Mouse (Mus musculus) midbrain, embryonic 11.5 days (tissue): ENCODE results near the gene Gm20604. TPM values are rescaled to one million over a fixed set of nuclear protein-coding genes. Genes with fewer than 3 reads are reported as not detected.

Experiments used
- ATAC-seq: fragments of 200-750 bp; cut with Nextera tagmentation; 2 replicates; pipeline ENCODE4 v1.8.0; 2017; ENCODE audit warnings: moderate TSS enrichment, moderate library complexity; ENCODE audit not compliant: low FRiP score
- DNase-seq: peaks from one replicate; pipeline ENCODE4 v3.0.0; 2015; ENCODE audit warnings: low spot score; ENCODE audit errors: missing footprints
- H3K27ac ChIP-seq: fragments of 300-500 bp; sonication (generic); 2 replicates; pipeline ENCODE4 v1.5.1; 2014; ENCODE audit warnings: low read depth, low read length
- H3K27me3 ChIP-seq: fragments of 300-500 bp; sonication (generic); 2 replicates; pipeline ENCODE4 v1.6.1; 2014; ENCODE audit warnings: mild to moderate bottlenecking, low read length, moderate library complexity, mixed read lengths; ENCODE audit not compliant: control insufficient read depth, insufficient read depth
- H3K36me3 ChIP-seq: fragments of 300-500 bp; sonication (generic); 2 replicates; pipeline ENCODE4 v1.6.1; 2014; ENCODE audit warnings: mild to moderate bottlenecking, low read length, moderate library complexity, mixed read lengths; ENCODE audit not compliant: control insufficient read depth, insufficient read depth
- H3K4me1 ChIP-seq: fragments of 300-500 bp; sonication (generic); 2 replicates; pipeline ENCODE4 v1.6.1; 2014; ENCODE audit warnings: low read length; ENCODE audit not compliant: control insufficient read depth, insufficient read depth
- H3K4me2 ChIP-seq: fragments of 300-500 bp; sonication (generic); 2 replicates; pipeline ENCODE4 v1.6.1; 2014; ENCODE audit warnings: mild to moderate bottlenecking, moderate library complexity
- H3K4me3 ChIP-seq: fragments of 300-500 bp; sonication (generic); 2 replicates; pipeline ENCODE4 v1.5.1; 2014; ENCODE audit warnings: low read depth, low read length
- H3K9ac ChIP-seq: fragments of 300-500 bp; sonication (generic); 2 replicates; pipeline ENCODE4 v1.6.1; 2014; ENCODE audit warnings: low read length
- H3K9me3 ChIP-seq: fragments of 300-500 bp; sonication (generic); 2 replicates; pipeline ENCODE4 v1.6.1; 2016; ENCODE audit warnings: low read length; ENCODE audit not compliant: control insufficient read depth
- WGBS: fragments of 180-500 bp; shearing (Covaris S2); extraction: QIAGEN DNeasy Blood & Tissue Kit; methylation state at CpG from one replicate; pipeline ENCODE4 v1.1.7; 2014; 5-methylcytosine and 5-hydroxymethylcytosine counted together
- polyA plus RNA-seq: library from polyadenylated mRNA; unstranded; fragments of >200 nt; fragmentation: Nextera tagmentation; extraction: Ambion mirVana; gene quantifications from 2 replicates; pipeline ENCODE4 v1.2.1, GENCODE M21; 2014

Gm20604 gene
- polyA plus RNA-seq, 1 experiment from 2014 or later = 36.0 TPM

- Histone ChIP-seq H3K9me3 (no peaks in the 10 kb centered on the region), H3K27me3 (no peaks in the 10 kb centered on the region; the same call in 1 of the 2 replicates), H3K36me3 (no peaks in the 10 kb centered on the region), H3K4me3 (no peak overlapping the region), H3K4me1 (peaks cover 49% of the 10 kb centered on the region), H3K9ac (no peak overlapping the region; the same call in 1 of the 2 replicates), H3K27ac (no peak overlapping the region; the same call in 1 of the 2 replicates), H3K4me2 (no peak overlapping the region)
- no peak for ATAC-seq
- no peak for DNase-seq
- whole genome bisulfite sequencing = 31% methylated on average over 1 of the region's 1 CpGs
Observed at GRCm38 (mm10) chr12:102699156-102699555, 59.3 kb downstream of the Gm20604 start.

DNA sequence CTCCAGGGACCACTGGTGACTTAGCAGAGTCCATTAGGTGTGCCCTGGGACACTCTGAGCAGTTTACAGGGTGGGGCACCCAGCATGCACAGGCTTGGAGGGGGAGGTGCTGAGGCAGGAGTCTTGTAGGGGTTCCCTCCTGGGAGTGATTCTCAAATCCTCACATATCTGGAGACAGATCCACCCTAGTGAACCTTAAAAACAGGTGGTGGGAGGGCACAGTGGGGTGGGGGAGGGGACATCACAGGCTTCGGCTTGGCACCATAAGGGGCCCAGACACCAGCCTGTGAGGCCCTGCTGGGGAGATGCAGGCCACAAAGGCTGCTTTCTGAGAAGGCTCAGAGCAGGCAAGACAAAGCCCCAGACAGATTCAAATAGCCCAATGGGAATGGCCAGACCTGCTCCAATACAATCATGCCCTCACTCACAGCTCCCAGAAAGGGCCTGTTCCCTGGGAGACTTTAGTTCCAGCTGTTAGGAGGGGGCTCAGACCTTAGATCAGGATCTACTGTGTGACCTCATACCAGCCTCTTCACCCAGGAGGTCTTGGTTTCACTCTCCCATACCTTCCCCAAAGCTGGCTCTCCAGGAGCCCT, 60.3 kb downstream of the Gm20604 start:
- no peak overlapping the region for H3K4me3 ChIP-seq
- H3K27ac ChIP-seq = peak overlapping the region; percentile 82
- H3K9ac ChIP-seq = peak overlapping the region; percentile 56
- ATAC-seq (peak; percentile 80), DNase-seq (peak; percentile 91)
- no peaks in the 10 kb centered on the region for H3K9me3 ChIP-seq
- no peaks in the 10 kb centered on the region for H3K36me3 ChIP-seq
- peaks cover 39% of the 10 kb centered on the region for H3K4me1 ChIP-seq
- no peak overlapping the region for H3K4me2 ChIP-seq
- 8% methylated on average over 1 of the region's 1 CpGs for WGBS
- no peaks in the 10 kb centered on the region for H3K27me3 ChIP-seq

DNA sequence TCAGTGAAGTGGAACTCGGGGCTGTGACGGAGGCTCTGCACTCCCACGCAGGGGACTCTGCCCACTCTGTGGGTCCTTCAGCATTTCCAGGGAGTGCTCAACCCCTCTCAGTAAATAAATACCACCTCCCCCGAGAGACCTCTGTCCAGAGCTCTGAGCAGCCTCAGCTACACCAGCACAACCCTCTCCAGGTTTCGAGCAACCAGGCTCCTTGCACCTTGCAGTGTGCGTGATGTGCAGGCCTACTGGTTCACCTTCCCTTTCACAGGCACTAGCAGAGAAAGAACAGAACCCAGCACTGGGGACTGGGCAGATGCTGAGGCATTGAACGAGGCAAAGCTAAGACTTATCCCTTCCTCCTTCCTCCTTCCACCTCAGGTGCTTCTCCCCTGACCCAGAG, 61.1 kb downstream of the Gm20604 start:
- Histone ChIP-seq H3K27ac (no peak overlapping the region), H3K27me3 (no peaks in the 10 kb centered on the region), H3K4me1 (peaks cover 31% of the 10 kb centered on the region), H3K4me3 (no peak overlapping the region), H3K36me3 (no peaks in the 10 kb centered on the region), H3K4me2 (no peak overlapping the region), H3K9ac (peak overlapping the region; percentile 6; the same call in 1 of the 2 replicates), H3K9me3 (no peaks in the 10 kb centered on the region)
- no peak for DNase-seq
- ATAC-seq = no peak
- 77% methylated on average over 7 of the region's 7 CpGs for WGBS

GRCm38 (mm10) chr12:102696635-102697354, 61.7 kb downstream of the Gm20604 start:
- ATAC-seq (no peak), DNase-seq (no peak)
- Histone ChIP-seq H3K9ac (no peak overlapping the region), H3K36me3 (no peaks in the 10 kb centered on the region), H3K27me3 (no peaks in the 10 kb centered on the region), H3K4me2 (no peak overlapping the region), H3K27ac (no peak overlapping the region), H3K9me3 (no peaks in the 10 kb centered on the region), H3K4me3 (no peak overlapping the region), H3K4me1 (peaks cover 26% of the 10 kb centered on the region)
- WGBS = 94% methylated on average over 14 of the region's 14 CpGs

GRCm38 (mm10) chr12:102695369-102696239, 62.9 kb downstream of the Gm20604 start:
- no peak for ATAC-seq
- H3K9ac ChIP-seq = no peak overlapping the region
- H3K27me3 ChIP-seq = no peaks in the 10 kb centered on the region
- H3K36me3 ChIP-seq = no peaks in the 10 kb centered on the region
- DNase-seq = no peak
- WGBS = 63% methylated on average over 18 of the region's 18 CpGs
- no peaks in the 10 kb centered on the region for H3K9me3 ChIP-seq
- H3K4me3 ChIP-seq = no peak overlapping the region
- H3K4me1 ChIP-seq = peaks cover 29% of the 10 kb centered on the region
- no peak overlapping the region for H3K27ac ChIP-seq
- H3K4me2 ChIP-seq = no peak overlapping the region

DNA sequence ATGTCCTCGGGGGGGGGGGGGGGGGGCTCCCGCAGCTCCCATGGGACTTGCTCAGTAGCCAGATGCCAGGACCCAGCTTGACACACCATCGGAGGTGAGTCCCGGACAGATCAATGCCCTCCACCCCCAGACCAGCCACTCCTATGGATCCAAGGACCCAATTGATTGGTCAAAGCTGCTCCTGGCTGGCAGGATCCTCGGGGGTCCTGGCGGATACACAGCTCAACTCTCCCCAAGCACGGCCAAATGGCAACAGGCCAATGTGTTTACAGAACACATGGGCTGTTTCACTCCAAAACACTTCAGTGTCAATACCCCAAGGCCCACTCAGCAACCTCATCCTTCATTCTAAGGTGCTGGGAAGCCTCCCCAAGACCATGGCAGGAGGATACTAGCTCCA, 66.7 kb downstream of the Gm20604 start:
- ATAC-seq (no peak), DNase-seq (no peak)
- Histone ChIP-seq H3K9me3 (no peaks in the 10 kb centered on the region), H3K27ac (no peak overlapping the region), H3K4me1 (peaks cover 11% of the 10 kb centered on the region; the same call in 1 of the 2 replicates), H3K4me2 (no peak overlapping the region), H3K4me3 (no peak overlapping the region), H3K27me3 (no peaks in the 10 kb centered on the region), H3K36me3 (no peaks in the 10 kb centered on the region), H3K9ac (no peak overlapping the region)
- 90% methylated on average over 6 of the region's 7 CpGs for WGBS

Other genes with a start within 250 kb of the Gm20604 start
- 23.5 and 24.0 TPM in 2 replicates for gene Chga, start 203.7 kb downstream of the Gm20604 start, polyA plus RNA-seq
- gene Itpk1, start 53.7 kb downstream of the Gm20604 start, polyA plus RNA-seq = 11.6 and 14.2 TPM in 2 replicates
- gene Moap1, start 15.0 kb downstream of the Gm20604 start, polyA plus RNA-seq = 40.8 and 41.4 TPM in 2 replicates
- gene Tmem251, start 14.9 kb downstream of the Gm20604 start, polyA plus RNA-seq = 12.2 and 12.3 TPM in 2 replicates
- not detected in 2 replicates for gene Gm28051, start 907 bp downstream of the Gm20604 start, polyA plus RNA-seq
- 47.7 and 52.6 TPM in 2 replicates for gene Gon7, start 869 bp downstream of the Gm20604 start, polyA plus RNA-seq
- gene Ubr7, start 705 bp downstream of the Gm20604 start, polyA plus RNA-seq = 70.8 and 75.0 TPM in 2 replicates
- gene Btbd7, start 119.8 kb upstream of the Gm20604 start, polyA plus RNA-seq = 18.4 and 18.5 TPM in 2 replicates
- not detected in 2 replicates for gene Cox8c, start 140.6 kb upstream of the Gm20604 start, polyA plus RNA-seq
- 2.6 and 2.9 TPM in 2 replicates for gene Unc79, start 190.2 kb upstream of the Gm20604 start, polyA plus RNA-seq